Mouse (Mus musculus): ENCODE results near the gene Ifna15. TPM values are rescaled to one million over a fixed set of nuclear protein-coding genes. Genes with fewer than 3 reads are reported as not detected.
"Not testable (repeated sequence)": the region's sequence is repeated elsewhere in the genome, so short reads cannot be mapped to it uniquely, and the experiment has no call there.

Ifna15 gene
- not detected in 2 replicates for polyA plus RNA-seq (2016; fragmentation: Nextera tagmentation; extraction: Ambion mirVana)

GRCm38 (mm10) chr4:88558145-88558544 lies at the start of gene Ifna15:
Gene Ifna15 (minus strand): TSS chr4:88558245.
- not testable (repeated sequence) for H3K9me3 ChIP-seq; H3K36me3 ChIP-seq; H3K27ac ChIP-seq; H3K4me1 ChIP-seq; ATAC-seq (ENCODE audit: insufficient number of reproducible peaks, insufficient read depth, low FRiP score, low TSS enrichment); H3K4me2 ChIP-seq (replicated peaks); H3K9ac ChIP-seq; H3K4me3 ChIP-seq; H3K27me3 ChIP-seq

- ATAC-seq (ENCODE audit: insufficient number of reproducible peaks, insufficient read depth, low FRiP score, low TSS enrichment): no peak
- no peak within 1 kb of the TSS for H3K4me2 ChIP-seq (replicated peaks)
Observed at GRCm38 (mm10) chr4:88603276-88603675, 45.2 kb upstream of the Ifna15 start, which contains the start of gene Ifna12. Gene Ifna12 (minus strand): TSS chr4:88603376.

GRCm38 (mm10) chr4:88592285-88592684 lies 34.2 kb upstream of the Ifna15 start, which contains the start of gene Ifna9:
Gene Ifna9 (minus strand): TSS chr4:88592385.
- Histone ChIP-seq H3K27me3 (no peaks in the 10 kb centered on the region), H3K4me3 (no peak within 1 kb of the TSS), H3K9ac (no peak within 1 kb of the TSS), H3K4me2 (replicated peaks) (no peak within 1 kb of the TSS), H3K27ac (no peak within 1 kb of the TSS), H3K36me3 (no peaks in the 10 kb centered on the region), H3K4me1 (no peaks in the 10 kb centered on the region), H3K9me3 (no peaks in the 10 kb centered on the region)
- ATAC-seq (ENCODE audit: insufficient number of reproducible peaks, insufficient read depth, low FRiP score, low TSS enrichment): no peak
- 89% methylated on average over 1 of the region's 1 CpGs for WGBS

More at GRCm38 (mm10) chr4:88603276-88603675, 45.2 kb upstream of the Ifna15 start, which contains the start of gene Ifna12:
- Histone ChIP-seq H3K27ac (no peak within 1 kb of the TSS), H3K4me1 (no peaks in the 10 kb centered on the region), H3K4me3 (no peak within 1 kb of the TSS), H3K36me3 (no peaks in the 10 kb centered on the region), H3K27me3 (no peaks in the 10 kb centered on the region), H3K9me3 (no peaks in the 10 kb centered on the region), H3K9ac (no peak within 1 kb of the TSS)

DNA sequence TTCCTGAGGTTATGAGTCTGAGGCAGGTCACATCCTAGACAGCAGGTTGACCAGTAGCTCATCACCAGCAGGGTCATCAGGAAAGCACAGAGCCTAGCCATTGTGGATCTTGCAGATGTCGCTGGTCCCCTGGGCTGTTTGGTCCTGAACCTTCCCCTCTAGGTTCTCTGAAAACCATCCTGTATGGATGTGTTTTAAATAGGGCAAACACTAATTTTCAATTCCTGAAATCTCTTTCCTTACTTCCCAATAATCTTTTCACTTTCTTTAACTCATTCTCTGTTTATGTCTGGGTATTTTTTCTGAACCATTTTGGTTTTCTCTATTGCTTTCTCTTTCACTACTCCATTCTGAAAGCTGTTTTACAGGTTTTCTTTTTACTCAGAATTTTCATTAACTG lies 13.7 kb upstream of the Ifna15 start, which contains the start of gene Ifna14:
Ifna14 (minus strand) TSS at position 101 of the 400 bp plus-strand sequence.
- Histone ChIP-seq H3K4me1 (no peaks in the 10 kb centered on the region), H3K27ac (no peak within 1 kb of the TSS), H3K9me3 (no peaks in the 10 kb centered on the region), H3K36me3 (no peaks in the 10 kb centered on the region), H3K9ac (no peak within 1 kb of the TSS), H3K27me3 (no peaks in the 10 kb centered on the region), H3K4me2 (replicated peaks) (no peak within 1 kb of the TSS), H3K4me3 (no peak within 1 kb of the TSS)
- ATAC-seq (ENCODE audit: insufficient number of reproducible peaks, insufficient read depth, low FRiP score, low TSS enrichment): no peak
- WGBS: 77% methylated on average over 1 of the region's 1 CpGs

- Histone ChIP-seq H3K9me3 (no peaks in the 10 kb centered on the region), H3K36me3 (no peaks in the 10 kb centered on the region), H3K27me3 (no peaks in the 10 kb centered on the region), H3K9ac (no peak overlapping the region), H3K27ac (no peak overlapping the region), H3K4me3 (no peak overlapping the region), H3K4me1 (no peaks in the 10 kb centered on the region), H3K4me2 (replicated peaks) (no peak overlapping the region)
- ATAC-seq (ENCODE audit: insufficient number of reproducible peaks, insufficient read depth, low FRiP score, low TSS enrichment): no peak
- WGBS: 97% methylated on average over 1 of the region's 1 CpGs
Observed at GRCm38 (mm10) chr4:88561791-88562190, 3.7 kb upstream of the Ifna15 start.

DNA sequence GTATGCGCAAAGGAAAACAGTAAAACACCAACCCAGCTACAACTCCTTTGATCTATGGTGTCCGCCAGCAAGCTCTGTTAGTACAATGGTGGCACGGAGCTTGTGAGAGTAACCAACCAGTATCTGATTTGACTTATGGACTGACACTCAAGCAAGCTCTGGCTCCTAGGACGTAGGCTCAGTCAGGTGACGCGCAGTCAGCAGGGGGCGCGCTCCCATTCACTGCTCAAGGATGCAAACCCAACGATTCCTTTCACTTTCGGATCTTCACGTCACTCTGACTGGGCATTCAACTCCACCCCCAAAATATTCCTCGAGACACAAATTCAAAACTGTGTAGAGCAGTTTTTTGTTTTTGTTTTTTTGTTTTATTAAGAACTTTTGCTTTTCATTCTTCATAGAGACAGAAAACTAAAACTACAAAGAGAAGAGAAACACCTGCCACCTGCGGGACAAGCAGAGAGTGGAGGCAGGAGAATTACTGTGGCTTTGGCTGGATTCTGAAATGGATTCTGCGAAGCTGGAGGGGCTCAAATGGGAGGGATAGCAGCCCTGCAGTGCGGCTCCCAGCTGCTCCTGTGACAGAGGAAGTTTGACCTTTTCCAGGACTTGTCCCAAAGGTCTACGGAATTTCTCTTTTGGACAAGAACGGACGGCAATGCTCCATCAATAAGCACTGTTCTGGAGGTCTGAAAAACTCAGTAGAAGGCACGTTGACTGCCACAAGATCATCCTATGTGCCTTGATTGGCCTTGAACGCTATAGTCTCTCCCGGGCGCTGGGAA lies 7.7 kb downstream of the Ifna15 start:
- H3K27me3 ChIP-seq: no peaks in the 10 kb centered on the region
- H3K9me3 ChIP-seq: no peaks in the 10 kb centered on the region
- H3K27ac ChIP-seq: no peak overlapping the region
- 28% methylated on average over 22 of the region's 22 CpGs for WGBS
- H3K4me2 ChIP-seq (replicated peaks): peak overlapping the region; percentile 39
- H3K4me3 ChIP-seq: peak overlapping the region; percentile 7; the same call in 1 of the 2 replicates
- H3K4me1 ChIP-seq: no peaks in the 10 kb centered on the region
- no peaks in the 10 kb centered on the region for H3K36me3 ChIP-seq
- H3K9ac ChIP-seq: no peak overlapping the region
- ATAC-seq (ENCODE audit: insufficient number of reproducible peaks, insufficient read depth, low FRiP score, low TSS enrichment): 0 out of 2 replicates have a peak, but pooled peaks have one; percentile 64

DNA sequence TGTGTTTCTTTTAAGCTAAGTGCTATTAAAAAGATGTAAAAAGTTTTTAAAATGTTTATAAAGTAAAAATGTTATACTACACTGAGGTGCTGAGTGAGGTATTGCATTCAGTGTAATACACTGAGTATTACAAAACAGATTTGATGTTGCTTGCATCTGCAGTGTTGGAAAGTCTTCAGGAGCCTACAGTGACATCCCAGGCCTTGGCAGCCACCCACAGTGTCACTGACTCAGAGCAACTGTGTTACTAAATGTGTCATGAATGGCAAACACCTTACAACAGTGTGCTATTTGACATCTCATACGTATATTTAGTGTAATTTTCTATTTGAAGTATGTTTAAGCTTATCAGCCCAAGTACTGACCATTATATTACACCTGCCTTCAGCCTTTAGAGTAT lies 10.1 kb downstream of the Ifna15 start:
- no peaks in the 10 kb centered on the region for H3K27me3 ChIP-seq
- no peak overlapping the region for H3K27ac ChIP-seq
- no peak overlapping the region for H3K9ac ChIP-seq
- H3K4me2 ChIP-seq (replicated peaks): no peak overlapping the region
- ATAC-seq (ENCODE audit: insufficient number of reproducible peaks, insufficient read depth, low FRiP score, low TSS enrichment): no peak
- H3K9me3 ChIP-seq: no peaks in the 10 kb centered on the region
- 74% methylated on average over 1 of the region's 1 CpGs for WGBS
- no peaks in the 10 kb centered on the region for H3K4me1 ChIP-seq
- H3K36me3 ChIP-seq: no peaks in the 10 kb centered on the region
- no peak overlapping the region for H3K4me3 ChIP-seq

- H3K36me3 ChIP-seq: no peaks in the 10 kb centered on the region
- H3K9me3 ChIP-seq: no peaks in the 10 kb centered on the region
- no peak overlapping the region for H3K9ac ChIP-seq
- no peak overlapping the region for H3K27ac ChIP-seq
- no peak overlapping the region for H3K4me2 ChIP-seq (replicated peaks)
- H3K4me1 ChIP-seq: no peaks in the 10 kb centered on the region
- H3K27me3 ChIP-seq: no peaks in the 10 kb centered on the region
- H3K4me3 ChIP-seq: no peak overlapping the region
- 0 out of 2 replicates have a peak, but pooled peaks have one; percentile 41 for ATAC-seq (ENCODE audit: insufficient number of reproducible peaks, insufficient read depth, low FRiP score, low TSS enrichment)
- WGBS: 49% methylated on average over 2 of the region's 2 CpGs
Observed at GRCm38 (mm10) chr4:88543649-88544234, 14.3 kb downstream of the Ifna15 start.

DNA sequence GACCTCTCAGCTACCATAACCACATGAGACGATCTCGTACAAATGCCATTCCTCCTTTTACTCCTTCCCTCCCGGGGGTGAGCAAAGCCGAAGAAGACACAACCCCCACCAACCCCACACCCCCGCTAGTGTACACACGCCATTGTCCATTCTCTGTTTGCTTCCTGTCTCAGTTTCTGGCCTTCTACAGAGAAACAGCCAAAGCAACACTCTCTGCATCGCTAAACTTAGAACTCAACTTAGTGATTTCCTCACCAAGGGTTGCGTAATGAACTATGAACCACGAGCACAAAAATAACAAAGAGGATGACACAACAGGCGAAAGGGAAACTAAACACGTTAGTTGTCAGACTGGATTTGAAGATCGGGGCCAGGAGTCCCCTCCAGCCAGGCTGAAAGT lies 20.7 kb downstream of the Ifna15 start:
- Histone ChIP-seq H3K4me3 (no peak overlapping the region), H3K27ac (no peak overlapping the region), H3K4me2 (replicated peaks) (no peak overlapping the region), H3K4me1 (no peaks in the 10 kb centered on the region), H3K36me3 (no peaks in the 10 kb centered on the region), H3K9me3 (no peaks in the 10 kb centered on the region), H3K27me3 (no peaks in the 10 kb centered on the region), H3K9ac (no peak overlapping the region)
- no peak for ATAC-seq (ENCODE audit: insufficient number of reproducible peaks, insufficient read depth, low FRiP score, low TSS enrichment)
- 77% methylated on average over 12 of the region's 12 CpGs for WGBS

- H3K4me1 ChIP-seq: no peaks in the 10 kb centered on the region
- H3K4me3 ChIP-seq: no peak overlapping the region
- no peaks in the 10 kb centered on the region for H3K27me3 ChIP-seq
- H3K9ac ChIP-seq: no peak overlapping the region
- no peaks in the 10 kb centered on the region for H3K36me3 ChIP-seq
- no peak for ATAC-seq (ENCODE audit: insufficient number of reproducible peaks, insufficient read depth, low FRiP score, low TSS enrichment)
- H3K9me3 ChIP-seq: no peaks in the 10 kb centered on the region
- 84% methylated on average over 7 of the region's 7 CpGs for WGBS
- no peak overlapping the region for H3K27ac ChIP-seq
- H3K4me2 ChIP-seq (replicated peaks): no peak overlapping the region
Observed at GRCm38 (mm10) chr4:88536640-88537039, 21.4 kb downstream of the Ifna15 start.

DNA sequence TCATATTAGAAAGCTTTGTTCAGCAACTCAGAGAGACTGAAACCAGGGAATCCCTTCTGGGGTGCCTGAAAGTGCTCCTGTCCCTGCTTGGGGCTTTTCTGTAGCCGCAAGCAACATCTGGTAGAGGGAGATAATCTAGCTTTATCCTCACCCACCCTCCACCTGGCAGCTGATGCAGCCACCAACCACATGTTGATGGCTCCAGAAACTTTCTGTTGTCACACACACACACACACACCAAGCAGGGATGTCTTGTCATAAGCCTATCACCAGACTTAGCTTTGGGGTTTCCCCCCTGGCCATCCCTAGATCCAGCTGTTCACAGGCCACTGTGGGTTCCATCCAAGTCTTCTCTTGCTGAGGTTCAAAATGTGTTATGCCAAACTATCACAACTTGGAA lies 22.3 kb downstream of the Ifna15 start:
- WGBS: 96% methylated on average over 1 of the region's 1 CpGs
- no peak overlapping the region for H3K9ac ChIP-seq
- no peaks in the 10 kb centered on the region for H3K4me1 ChIP-seq

DNA sequence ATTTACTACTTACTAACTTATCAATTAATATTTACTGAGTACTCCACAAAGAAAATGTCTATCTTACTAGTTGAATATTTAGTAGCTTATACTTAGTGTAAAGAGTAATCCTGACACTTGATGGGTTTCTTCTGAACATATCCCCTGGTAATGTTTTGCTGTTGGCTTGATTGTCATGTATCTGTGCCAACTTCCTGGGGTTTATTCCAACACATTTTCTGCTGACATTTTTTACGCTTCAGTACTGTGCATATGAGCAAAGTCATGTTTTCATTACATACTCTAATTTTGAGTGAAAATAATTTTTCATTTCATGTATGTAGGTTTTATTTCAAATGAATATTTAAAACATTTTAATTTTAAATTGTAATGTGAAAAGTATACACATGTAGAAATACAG lies 23.1 kb downstream of the Ifna15 start:
- ATAC-seq (ENCODE audit: insufficient number of reproducible peaks, insufficient read depth, low FRiP score, low TSS enrichment): no peak
- no peaks in the 10 kb centered on the region for H3K4me1 ChIP-seq
- no peaks in the 10 kb centered on the region for H3K27me3 ChIP-seq
- no peak overlapping the region for H3K4me3 ChIP-seq
- H3K36me3 ChIP-seq: no peaks in the 10 kb centered on the region
- no peak overlapping the region for H3K9ac ChIP-seq
- 92% methylated on average over 1 of the region's 1 CpGs for WGBS
- H3K27ac ChIP-seq: no peak overlapping the region
- no peak overlapping the region for H3K4me2 ChIP-seq (replicated peaks)
- no peaks in the 10 kb centered on the region for H3K9me3 ChIP-seq

More for the DNA sequence above, 22.3 kb downstream of the Ifna15 start:
- no peaks in the 10 kb centered on the region for H3K36me3 ChIP-seq
- H3K27me3 ChIP-seq: no peaks in the 10 kb centered on the region
- no peak overlapping the region for H3K4me3 ChIP-seq
- no peak overlapping the region for H3K27ac ChIP-seq
- H3K4me2 ChIP-seq (replicated peaks): no peak overlapping the region
- no peak for ATAC-seq (ENCODE audit: insufficient number of reproducible peaks, insufficient read depth, low FRiP score, low TSS enrichment)
- no peaks in the 10 kb centered on the region for H3K9me3 ChIP-seq
